Mouse (Mus musculus) mouse trophoblast stem cell (cell line): ENCODE data around the gene H2-Q1.
"Not testable (repeated sequence)": the region's sequence is repeated elsewhere in the genome, so short reads cannot be mapped to it uniquely, and the experiment has no call there.

ENCODE experiments used
- in situ Hi-C, 2 experiments: fragments of 300-500 bp; cut with MseI, MboI; formaldehyde crosslinking; loops; 2 replicates in 1 of 2; 3 replicates in 1 of 2; pipeline ENCODE4 v1.15.1; 2025

H2-Q1 gene

DNA sequence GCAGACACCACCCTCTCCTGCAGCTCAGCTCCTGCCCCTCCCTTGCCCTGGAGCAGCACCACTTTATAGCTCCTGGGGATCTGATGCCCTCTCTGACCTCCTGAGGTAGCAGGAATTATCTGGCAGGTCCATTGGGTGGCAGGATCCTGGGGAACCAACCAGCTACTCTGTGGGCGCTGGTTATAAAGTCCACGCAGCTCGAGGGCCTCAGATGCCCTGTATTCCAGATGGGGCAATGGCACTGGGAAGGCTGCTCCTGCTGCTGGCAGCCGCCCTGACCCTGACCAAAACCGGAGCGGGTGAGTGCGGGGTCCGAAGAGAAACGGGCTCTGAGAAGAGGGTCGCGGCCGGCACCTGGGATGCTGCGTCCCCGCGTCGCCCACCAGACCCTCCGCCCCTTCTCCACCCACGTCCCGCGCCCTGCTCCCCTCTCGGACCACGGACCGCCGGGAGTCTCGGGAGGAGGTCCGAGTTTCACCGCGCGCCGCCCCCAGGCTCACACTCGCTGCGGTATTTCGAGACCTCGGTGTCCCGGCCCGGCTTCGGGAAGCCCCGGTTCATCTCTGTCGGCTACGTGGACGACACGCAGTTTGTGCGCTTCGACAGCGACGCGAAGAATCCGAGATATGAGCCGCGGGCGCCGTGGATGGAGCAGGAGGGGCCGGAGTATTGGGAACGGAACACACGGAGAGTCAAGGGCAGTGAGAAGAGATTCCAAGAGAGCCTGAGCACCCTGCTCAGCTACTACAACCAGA lies at the start of gene H2-Q1:
H2-Q1 (plus strand) TSS at position 79 of the 755 bp plus-strand sequence.
- in situ Hi-C loops, result no loop called here

- in situ Hi-C loops, result loop anchor here (5.0 kb wide), 1 partner anchor 1300 kb away; no protein-coding TSS in a partner anchor
Observed at GRCm38 (mm10) chr17:35272249-35272648, 48.0 kb upstream of the H2-Q1 start.

- in situ Hi-C loops, result loop anchor here (5.0 kb wide), 1 partner anchor 1302 kb away; no protein-coding TSS in a partner anchor
Observed at GRCm38 (mm10) chr17:35274770-35275169, 45.4 kb upstream of the H2-Q1 start.

GRCm38 (mm10) chr17:35276304-35276864 lies 43.8 kb upstream of the H2-Q1 start:
- in situ Hi-C loops, result no loop called here

DNA sequence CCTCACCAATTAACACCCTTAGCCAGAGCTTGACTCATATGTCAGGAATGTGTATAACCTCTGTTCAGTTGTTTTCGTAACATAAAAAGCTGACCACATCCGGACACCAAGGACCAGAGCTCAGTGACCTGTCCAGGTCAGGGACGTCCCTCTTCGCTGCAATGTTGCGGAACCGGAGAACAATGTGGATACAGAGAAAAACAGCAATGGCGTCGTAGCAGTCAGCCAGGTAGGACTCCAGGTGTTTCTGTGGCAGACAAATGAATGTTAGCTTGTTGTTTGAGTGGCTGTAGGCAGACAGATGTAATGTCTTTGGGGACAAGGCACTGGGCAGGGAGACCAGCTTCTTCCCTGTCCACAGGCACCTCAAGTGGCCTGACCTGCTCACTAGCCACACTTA lies 42.2 kb upstream of the H2-Q1 start:
- in situ Hi-C loops, result no loop called here

DNA sequence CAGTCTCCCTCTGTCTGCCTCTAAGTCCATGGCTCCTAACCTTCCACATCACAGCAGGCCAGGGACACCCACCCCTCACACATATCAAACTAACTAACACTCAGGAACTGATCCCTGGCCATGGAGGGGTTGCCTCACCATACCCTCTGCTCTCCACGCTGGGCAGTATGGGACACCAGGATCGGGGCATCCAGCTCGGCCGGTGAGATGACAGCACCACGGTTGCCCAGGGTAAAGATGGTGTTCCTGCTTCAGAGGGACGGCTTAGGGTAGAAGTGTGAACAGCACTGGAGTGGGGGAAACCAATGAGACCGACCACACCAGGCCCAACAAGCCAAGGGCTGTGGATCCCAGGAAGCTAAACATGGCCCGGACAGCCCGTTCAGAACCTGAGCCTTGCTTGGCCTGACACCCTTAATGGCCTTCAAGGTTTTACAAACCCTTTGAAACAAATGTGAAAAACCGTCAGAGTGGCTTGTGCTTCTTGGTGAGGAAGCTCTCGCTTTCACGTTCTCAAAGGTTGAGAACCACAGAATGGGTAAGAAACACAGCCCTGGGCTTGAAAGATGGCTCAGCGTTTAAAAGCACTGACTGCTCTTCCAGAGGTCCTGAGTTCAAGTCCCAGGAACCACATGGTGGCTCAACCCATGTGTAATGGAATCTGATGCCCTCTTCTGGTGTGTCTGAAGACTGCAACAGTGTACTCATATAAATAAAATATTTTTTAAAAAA lies 41.1 kb upstream of the H2-Q1 start:
- in situ Hi-C loops, result no loop called here

- in situ Hi-C loops, result no loop called here
Observed at GRCm38 (mm10) chr17:35280276-35280675, 39.9 kb upstream of the H2-Q1 start.

DNA sequence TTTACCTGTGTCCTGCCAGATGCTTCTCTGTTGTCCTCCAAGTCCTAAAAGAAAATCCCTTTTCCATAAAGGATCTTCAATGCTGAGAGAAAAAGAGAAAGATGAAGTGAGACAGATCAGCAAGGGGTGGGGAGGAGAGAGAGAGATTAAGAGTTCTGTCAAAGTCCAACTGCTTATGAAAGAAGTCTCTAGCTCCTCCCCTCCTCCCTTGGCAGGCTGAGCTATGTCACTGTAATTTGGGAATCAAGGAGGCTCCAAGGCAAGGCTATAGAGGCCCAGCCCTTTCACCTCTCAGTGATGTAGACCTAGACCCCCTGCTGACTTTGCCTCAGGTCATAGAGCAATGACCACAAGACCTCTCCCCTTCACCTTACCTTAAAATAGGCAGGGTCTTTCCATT lies 34.8 kb upstream of the H2-Q1 start:
- in situ Hi-C loops, result no loop called here

DNA sequence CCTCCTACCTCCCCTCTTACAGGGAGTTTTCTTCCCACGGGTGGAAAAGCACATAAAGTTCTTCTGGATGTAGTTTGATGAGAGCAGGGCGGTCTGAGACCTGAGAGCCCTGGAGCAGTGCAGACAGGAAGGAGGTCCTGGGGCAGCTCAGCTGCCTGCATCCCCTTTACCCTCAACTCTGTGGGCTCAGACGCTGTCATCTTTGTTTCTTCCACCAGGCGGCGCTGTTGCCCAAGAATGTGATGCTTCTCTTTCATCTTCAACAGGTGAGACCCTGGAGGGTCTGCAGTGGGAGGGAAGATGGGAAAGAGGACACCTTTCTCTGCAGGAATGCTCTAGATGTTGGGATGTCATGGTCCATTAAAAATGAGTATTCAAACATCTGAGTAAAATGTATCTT lies 24.4 kb upstream of the H2-Q1 start:
- in situ Hi-C loops, result not testable (repeated sequence)

DNA sequence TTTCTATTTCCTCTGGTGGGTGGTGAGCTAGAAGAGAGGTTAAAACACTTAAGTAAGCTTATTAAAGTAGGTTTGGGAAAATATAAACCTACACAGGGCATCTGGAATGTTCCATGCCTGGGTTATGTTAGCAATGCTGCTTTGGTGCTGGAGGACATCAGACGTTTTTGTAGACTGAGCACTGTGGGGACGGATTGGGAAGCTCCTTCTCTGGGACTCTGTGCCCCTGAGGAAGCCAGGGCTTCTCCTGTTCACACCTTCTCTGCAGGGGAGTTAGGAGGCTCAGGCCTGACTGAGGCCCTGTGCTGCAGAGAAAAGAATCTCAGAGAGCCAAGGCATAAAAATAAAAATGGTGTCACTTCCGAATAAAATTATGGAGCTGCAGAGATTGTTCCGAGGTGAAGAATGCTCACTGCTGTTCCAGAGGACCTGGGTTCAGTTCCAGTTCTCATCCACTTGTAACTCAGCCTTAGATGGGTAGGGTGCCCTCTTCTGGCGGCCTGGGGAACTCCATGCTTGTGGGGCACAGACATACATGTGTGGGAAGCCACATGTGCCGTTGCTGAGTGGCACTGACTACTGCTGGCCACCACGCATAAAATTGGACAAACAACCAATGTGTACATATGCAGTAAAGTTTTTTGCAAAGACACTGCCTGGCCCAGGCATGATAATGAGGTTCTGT lies 19.8 kb upstream of the H2-Q1 start:
- in situ Hi-C loops, result not testable (repeated sequence)

- in situ Hi-C loops, result no loop called here
Observed at GRCm38 (mm10) chr17:35301645-35302258, 18.5 kb upstream of the H2-Q1 start.

DNA sequence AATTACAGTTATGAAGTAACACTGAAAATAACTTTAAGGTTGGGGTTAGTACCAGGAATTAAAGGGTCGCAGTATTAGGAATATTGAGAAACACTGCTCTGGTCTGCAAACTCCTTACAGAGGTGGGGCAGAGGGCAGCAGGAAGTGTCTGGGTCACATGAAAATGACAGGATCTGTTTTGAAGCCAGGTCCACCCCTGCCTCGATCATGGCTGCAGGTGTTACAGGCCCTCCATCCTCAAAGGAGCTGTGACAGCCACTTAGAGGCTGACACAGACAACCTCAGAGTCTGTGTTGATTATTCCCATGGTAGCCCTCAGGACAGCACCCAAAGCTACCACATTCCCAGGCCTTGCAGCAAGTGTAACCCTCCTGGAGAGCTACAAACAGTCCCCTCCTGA lies 16.9 kb upstream of the H2-Q1 start:
- in situ Hi-C loops, result no loop called here

DNA sequence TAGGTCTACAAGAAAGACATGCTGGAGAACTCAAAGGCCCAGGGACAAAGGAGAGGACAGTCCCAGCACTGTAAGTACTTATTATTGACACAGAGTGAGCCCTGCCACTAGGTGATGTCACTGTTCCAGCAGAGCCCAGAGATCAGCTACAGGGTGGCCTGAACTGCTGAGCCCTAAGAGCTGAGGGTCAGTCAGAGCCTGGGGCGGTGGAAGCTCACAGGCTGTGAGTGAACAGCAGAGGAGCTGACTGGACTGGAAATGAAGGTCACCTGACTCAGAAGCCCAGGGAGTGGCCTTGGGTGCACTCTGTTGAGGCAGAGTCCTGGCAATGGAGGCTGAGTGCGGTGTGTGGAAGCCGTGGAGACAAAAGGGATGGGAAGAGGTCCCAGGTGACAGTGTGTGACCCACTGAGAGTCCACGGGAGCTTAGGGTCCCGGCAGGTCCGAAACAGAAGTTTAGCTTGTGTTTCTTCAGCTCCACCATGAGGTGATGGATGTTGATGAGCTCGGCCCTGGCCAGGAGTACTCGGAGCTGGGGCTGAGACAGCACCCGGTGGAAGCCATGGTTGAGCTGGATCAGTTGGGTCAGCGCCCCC lies 16.4 kb upstream of the H2-Q1 start:
- in situ Hi-C loops, result no loop called here

- in situ Hi-C loops, result no loop called here
Observed at GRCm38 (mm10) chr17:35304478-35304877, 15.7 kb upstream of the H2-Q1 start.

- in situ Hi-C loops, result not testable (repeated sequence)
Observed at GRCm38 (mm10) chr17:35304921-35305320, 15.3 kb upstream of the H2-Q1 start.

GRCm38 (mm10) chr17:35318671-35319070 lies 1.5 kb upstream of the H2-Q1 start:
- in situ Hi-C loops, result no loop called here

DNA sequence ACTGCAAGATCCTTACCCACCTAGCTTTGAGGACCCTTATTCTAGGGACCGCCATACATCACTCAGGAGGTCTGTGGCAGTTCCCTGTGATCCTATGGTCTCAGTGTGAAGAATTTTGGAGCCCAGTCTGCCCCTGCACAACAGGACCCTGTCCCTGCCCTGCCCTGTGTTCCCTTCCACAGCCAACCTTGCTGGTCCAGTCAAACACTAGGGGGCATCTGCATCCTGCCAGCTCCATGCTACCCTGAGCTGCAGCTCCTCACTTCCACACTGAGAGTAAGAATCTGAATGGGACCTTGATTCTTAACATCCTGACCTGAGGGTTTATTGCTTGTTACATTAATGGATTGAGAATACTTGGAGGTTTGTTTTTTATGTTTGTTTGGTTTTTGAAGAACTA lies 4.9 kb downstream of the H2-Q1 start:
- in situ Hi-C loops, result not testable (repeated sequence)

DNA sequence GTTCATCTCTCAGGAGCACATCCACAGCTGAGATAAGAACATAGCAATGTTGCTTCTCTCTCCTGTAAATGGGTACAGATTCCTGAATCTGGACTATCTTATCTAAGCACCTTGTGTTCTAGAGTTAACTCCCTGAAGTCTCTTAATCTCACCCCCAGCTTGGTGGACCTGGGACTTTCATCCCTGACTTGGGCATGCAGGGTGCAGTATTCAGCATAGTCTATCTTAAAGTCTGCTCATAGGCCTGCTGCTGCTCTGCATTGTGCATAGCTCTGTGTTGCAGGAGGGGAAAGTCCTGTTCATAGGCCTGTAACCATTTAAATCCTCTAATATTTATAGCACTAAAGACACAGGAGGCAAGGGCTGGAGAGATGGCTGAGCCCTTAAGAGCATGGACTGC lies 5.8 kb downstream of the H2-Q1 start:
- in situ Hi-C loops, result not testable (repeated sequence)

GRCm38 (mm10) chr17:35329714-35330113 lies 9.5 kb downstream of the H2-Q1 start:
- in situ Hi-C loops, result not testable (repeated sequence)

- in situ Hi-C loops, result not testable (repeated sequence)
Observed at GRCm38 (mm10) chr17:35331546-35331945, 11.3 kb downstream of the H2-Q1 start.

GRCm38 (mm10) chr17:35342071-35342671 lies 22.0 kb downstream of the H2-Q1 start, which contains the start of gene H2-Q2:
TSS of gene H2-Q2 (plus strand) at chr17:35342242.
- in situ Hi-C loops, result no loop called here
